Mouse (Mus musculus) lung, adult 2 months (tissue): ENCODE data around the gene Plcd3.

ENCODE experiments used
- CTCF ChIP-seq: fragments of 200-500 bp; IDR thresholded peaks from 2 replicates; pipeline ENCODE4 v1.5.1; 2011; ENCODE audit warnings: mild to moderate bottlenecking, low read length, control low read depth; ENCODE audit not compliant: insufficient read depth
- POLR2A ChIP-seq: fragments of 200-500 bp; IDR thresholded peaks from 2 replicates; pipeline ENCODE4 v1.6.1; 2011; ENCODE audit warnings: low read depth, mild to moderate bottlenecking, control low read depth, low read length, borderline replicate concordance; ENCODE audit errors: extremely low read depth

- TF ChIP-seq POLR2A = no peak
- TF ChIP-seq CTCF = no peak
Observed at GRCm38 (mm10) chr11:103136039-103136577, 34.6 kb upstream of the Plcd3 start.
